Mouse (Mus musculus) hindbrain, embryonic 11.5 days (tissue): Measurements from ENCODE around the gene Nr2c1. TPM values are rescaled to one million over a fixed set of nuclear protein-coding genes. Genes with fewer than 3 reads are reported as not detected.

ENCODE experiments used
- ATAC-seq: fragments of 200-750 bp; cut with Nextera tagmentation; 2 replicates; pipeline ENCODE4 v1.8.0; 2017; ENCODE audit warnings: mild to moderate bottlenecking, moderate TSS enrichment, moderate library complexity; ENCODE audit not compliant: low FRiP score
- DNase-seq: peaks from one replicate; pipeline ENCODE4 v3.0.0-alpha.2; 2015; ENCODE audit warnings: low spot score
- H3K27ac ChIP-seq: fragments of 300-500 bp; sonication (generic); 2 replicates; pipeline ENCODE4 v1.5.1; 2014; ENCODE audit warnings: mild to moderate bottlenecking, low read depth, low read length
- H3K27me3 ChIP-seq: fragments of 300-500 bp; sonication (generic); 2 replicates; pipeline ENCODE4 v1.6.1; 2014; ENCODE audit warnings: mild to moderate bottlenecking, low read length, moderate library complexity, mixed read lengths; ENCODE audit not compliant: control insufficient read depth, insufficient read depth
- H3K36me3 ChIP-seq: fragments of 300-500 bp; sonication (generic); 2 replicates; pipeline ENCODE4 v1.6.1; 2014; ENCODE audit warnings: mild to moderate bottlenecking, low read length, moderate library complexity, mixed read lengths; ENCODE audit not compliant: control insufficient read depth, insufficient read depth
- H3K4me1 ChIP-seq: fragments of 300-500 bp; sonication (generic); replicated peaks from 2 replicates; pipeline ENCODE4 v1.6.1; 2014; ENCODE audit warnings: low read length, mixed read lengths; ENCODE audit not compliant: control insufficient read depth, insufficient read depth
- H3K4me2 ChIP-seq: fragments of 300-500 bp; sonication (generic); replicated peaks from 2 replicates; pipeline ENCODE4 v1.6.1; 2014; ENCODE audit warnings: mild to moderate bottlenecking, low read depth, low read length
- H3K4me3 ChIP-seq: fragments of 300-500 bp; sonication (generic); 2 replicates; pipeline ENCODE4 v1.5.1; 2014; ENCODE audit warnings: low read depth, low read length
- H3K9ac ChIP-seq: fragments of 300-500 bp; sonication (generic); 2 replicates; pipeline ENCODE4 v1.6.1; 2014; ENCODE audit warnings: low read depth, low read length
- H3K9me3 ChIP-seq: fragments of 300-500 bp; sonication (generic); 2 replicates; pipeline ENCODE4 v1.6.1; 2016; ENCODE audit warnings: low read length; ENCODE audit not compliant: control insufficient read depth
- WGBS: fragments of 180-500 bp; shearing (Covaris S2); extraction: QIAGEN DNeasy Blood & Tissue Kit; methylation state at CpG from one replicate; pipeline ENCODE4 v1.1.7; 2014; 5-methylcytosine and 5-hydroxymethylcytosine counted together
- polyA plus RNA-seq: library from polyadenylated mRNA; unstranded; fragments of >200 nt; fragmentation: Nextera tagmentation; extraction: Ambion mirVana; gene quantifications from 2 replicates; pipeline ENCODE4 v1.2.1, GENCODE M21; 2014

Gene Nr2c1
- polyA plus RNA-seq, 1 experiment from 2014 or later: 14.3 TPM

GRCm38 (mm10) chr10:94133081-94133480, 14.7 kb upstream of the Nr2c1 start:
- no peaks in the 10 kb centered on the region for H3K27me3 ChIP-seq
- no peak overlapping the region for H3K9ac ChIP-seq
- H3K4me3 ChIP-seq: no peak overlapping the region
- no peak overlapping the region for H3K4me2 ChIP-seq
- WGBS: 82% methylated on average over 8 of the region's 8 CpGs
- no peaks in the 10 kb centered on the region for H3K9me3 ChIP-seq
- no peak overlapping the region for H3K27ac ChIP-seq
- no peaks in the 10 kb centered on the region; the same call in 1 of the 2 replicates for H3K4me1 ChIP-seq
- no peak for ATAC-seq
- H3K36me3 ChIP-seq: no peaks in the 10 kb centered on the region
- no peak for DNase-seq

DNA sequence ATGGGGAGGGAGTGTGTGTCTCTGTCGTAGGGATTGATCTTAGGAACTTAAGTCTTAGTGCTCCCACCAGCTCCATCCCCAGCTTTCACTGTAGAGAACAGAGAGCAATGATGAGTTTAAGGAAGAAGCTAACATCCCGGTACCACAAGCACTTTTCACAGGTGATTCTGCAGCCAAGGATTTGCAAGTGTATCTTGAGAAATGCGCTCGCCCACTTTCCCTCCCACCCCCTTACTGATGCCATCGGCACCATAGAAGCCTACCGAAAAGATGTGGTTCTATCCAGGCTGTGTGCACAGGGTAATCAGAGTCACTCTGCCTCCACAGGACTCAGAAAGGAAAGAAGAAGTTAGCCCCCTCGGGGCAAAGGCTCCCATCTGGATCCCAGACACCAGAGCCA, 14.1 kb upstream of the Nr2c1 start:
- Histone ChIP-seq H3K4me1 (no peaks in the 10 kb centered on the region; the same call in 1 of the 2 replicates), H3K9ac (no peak overlapping the region), H3K27me3 (no peaks in the 10 kb centered on the region), H3K27ac (no peak overlapping the region), H3K4me3 (no peak overlapping the region), H3K36me3 (no peaks in the 10 kb centered on the region), H3K9me3 (no peaks in the 10 kb centered on the region), H3K4me2 (no peak overlapping the region)
- no peak for DNase-seq
- WGBS: 95% methylated on average over 7 of the region's 7 CpGs
- ATAC-seq: no peak

DNA sequence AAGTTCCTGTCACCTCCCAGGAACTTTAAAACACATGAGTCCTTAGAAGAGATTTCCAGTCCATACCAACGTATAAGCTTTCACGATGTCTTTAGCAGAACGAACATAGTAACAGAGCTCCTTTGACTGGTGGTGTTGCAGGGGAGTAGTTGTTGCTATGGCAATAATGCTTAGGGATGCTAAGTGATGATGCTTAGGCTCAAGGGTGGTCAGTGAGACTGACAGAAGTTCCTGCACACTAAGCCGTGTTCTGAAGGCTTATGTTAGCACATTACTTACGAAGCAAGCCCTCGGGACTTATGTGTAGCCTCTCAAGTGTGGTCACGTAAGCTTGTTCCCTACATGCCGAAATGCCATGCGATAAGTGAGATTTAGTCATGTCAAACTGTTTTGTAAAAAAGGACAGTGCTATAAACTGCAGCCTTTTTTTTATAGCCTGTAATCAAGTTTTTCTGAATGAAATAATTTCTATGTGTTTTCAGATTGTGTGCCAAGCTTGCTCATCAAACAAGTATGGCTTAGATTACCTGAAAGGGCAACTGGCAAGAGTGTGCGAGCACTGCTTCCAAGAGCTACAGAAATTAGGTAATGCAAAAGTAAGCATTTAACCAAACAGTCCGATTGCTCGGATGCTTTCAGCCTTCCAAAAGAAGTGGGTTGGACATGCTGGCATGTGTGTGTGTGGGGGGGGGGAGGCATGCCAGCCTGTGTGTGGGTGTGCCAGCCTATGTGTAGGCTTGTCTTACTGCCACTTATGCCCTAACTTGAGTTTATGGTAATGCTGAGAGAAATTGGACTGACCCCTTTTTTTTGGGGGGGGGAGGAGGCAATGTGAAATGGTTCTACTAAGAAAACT, 13.1 kb upstream of the Nr2c1 start:
- WGBS: 93% methylated on average over 12 of the region's 12 CpGs

DNA sequence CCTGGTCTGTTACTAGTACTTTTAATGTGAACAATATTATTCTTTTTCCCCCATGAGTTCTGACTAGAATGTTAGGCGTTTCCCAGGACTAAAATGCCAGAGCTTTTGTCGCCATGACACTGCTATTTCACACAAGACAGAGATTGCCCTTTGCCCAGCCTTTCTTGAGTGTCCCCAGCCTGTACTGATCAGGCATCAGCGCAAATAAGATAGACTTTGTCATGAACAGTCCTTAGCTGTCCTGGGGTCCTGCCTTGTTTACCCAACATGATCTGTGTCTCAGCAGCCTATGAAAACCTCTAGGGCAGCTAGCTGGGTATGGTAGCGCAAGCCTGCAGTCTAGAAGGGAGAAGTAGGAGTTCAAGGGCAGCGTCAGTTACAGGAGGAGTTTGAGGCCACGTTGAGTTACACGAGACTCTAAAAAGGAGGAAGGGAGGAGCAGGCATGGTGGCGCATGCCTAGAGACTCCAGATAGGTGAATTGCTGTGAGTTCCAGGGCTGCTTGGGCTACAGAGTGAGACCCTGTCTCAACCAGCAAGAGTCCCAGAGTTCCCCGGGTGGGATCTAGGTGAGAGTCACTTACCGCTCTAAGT, 8.8 kb upstream of the Nr2c1 start:
- H3K27me3 ChIP-seq: no peaks in the 10 kb centered on the region
- ATAC-seq (no peak), DNase-seq (no peak)
- no peak overlapping the region for H3K4me2 ChIP-seq
- no peak overlapping the region for H3K4me3 ChIP-seq
- no peaks in the 10 kb centered on the region for H3K4me1 ChIP-seq
- no peaks in the 10 kb centered on the region for H3K36me3 ChIP-seq
- no peaks in the 10 kb centered on the region for H3K9me3 ChIP-seq
- H3K9ac ChIP-seq: no peak overlapping the region
- WGBS: 93% methylated on average over 10 of the region's 10 CpGs
- no peak overlapping the region for H3K27ac ChIP-seq

More for the DNA sequence above, 13.1 kb upstream of the Nr2c1 start:
- no peak overlapping the region for H3K4me3 ChIP-seq
- no peaks in the 10 kb centered on the region for H3K27me3 ChIP-seq
- no peak for ATAC-seq
- H3K9me3 ChIP-seq: no peaks in the 10 kb centered on the region
- no peak overlapping the region for H3K4me2 ChIP-seq
- H3K27ac ChIP-seq: no peak overlapping the region
- no peaks in the 10 kb centered on the region for H3K4me1 ChIP-seq
- no peaks in the 10 kb centered on the region for H3K36me3 ChIP-seq
- no peak for DNase-seq
- no peak overlapping the region for H3K9ac ChIP-seq

DNA sequence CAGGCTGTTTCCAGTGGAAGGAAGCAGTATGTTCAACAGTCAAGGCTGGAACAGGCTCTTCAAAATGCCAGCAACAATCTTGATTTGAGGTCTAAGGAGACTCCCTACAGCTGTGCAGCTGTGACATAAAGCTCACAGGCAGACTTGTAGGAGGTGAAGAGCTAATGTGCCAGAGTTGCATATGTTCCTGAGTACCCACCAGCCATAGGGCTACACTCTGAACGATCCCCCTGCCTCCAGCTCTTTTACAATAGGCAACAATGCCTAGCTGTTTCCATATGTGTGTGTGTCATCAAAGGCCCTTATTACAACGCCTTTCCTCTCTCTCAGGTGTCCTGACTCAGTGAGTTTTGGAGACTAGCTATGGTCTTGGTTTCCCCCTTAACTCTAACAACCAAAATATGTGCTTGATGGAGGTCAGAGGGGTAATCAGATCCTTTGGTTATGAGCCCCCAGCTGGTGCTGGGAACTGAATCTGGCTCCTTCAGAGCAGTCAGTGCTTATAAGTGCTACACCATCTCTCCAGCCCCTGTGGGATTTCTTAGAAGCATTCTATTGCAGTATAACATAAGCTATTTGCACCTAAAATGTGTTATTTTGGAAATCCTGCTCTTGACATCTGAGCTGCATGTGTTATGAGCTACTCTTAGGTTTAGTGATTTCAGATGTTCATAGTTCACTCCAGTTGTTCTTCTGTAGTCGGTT, 7.4 kb upstream of the Nr2c1 start:
- no peaks in the 10 kb centered on the region for H3K9me3 ChIP-seq
- H3K27me3 ChIP-seq: no peaks in the 10 kb centered on the region
- H3K27ac ChIP-seq: no peak overlapping the region
- no peak for DNase-seq
- WGBS: 74% methylated on average over 3 of the region's 3 CpGs
- no peaks in the 10 kb centered on the region for H3K4me1 ChIP-seq
- H3K36me3 ChIP-seq: no peaks in the 10 kb centered on the region
- H3K4me2 ChIP-seq: no peak overlapping the region
- ATAC-seq: no peak
- no peak overlapping the region for H3K4me3 ChIP-seq
- H3K9ac ChIP-seq: no peak overlapping the region

- H3K9ac ChIP-seq: no peak overlapping the region
- H3K4me1 ChIP-seq: no peaks in the 10 kb centered on the region
- H3K9me3 ChIP-seq: no peaks in the 10 kb centered on the region
- no peaks in the 10 kb centered on the region for H3K27me3 ChIP-seq
- no peak overlapping the region for H3K27ac ChIP-seq
- no peak for ATAC-seq
- H3K4me3 ChIP-seq: no peak overlapping the region
- H3K36me3 ChIP-seq: no peaks in the 10 kb centered on the region
- WGBS: 91% methylated on average over 3 of the region's 3 CpGs
- no peak overlapping the region for H3K4me2 ChIP-seq
- DNase-seq: no peak
These were observed 5.4 kb upstream of the Nr2c1 start for GRCm38 (mm10) chr10:94142427-94142826.

DNA sequence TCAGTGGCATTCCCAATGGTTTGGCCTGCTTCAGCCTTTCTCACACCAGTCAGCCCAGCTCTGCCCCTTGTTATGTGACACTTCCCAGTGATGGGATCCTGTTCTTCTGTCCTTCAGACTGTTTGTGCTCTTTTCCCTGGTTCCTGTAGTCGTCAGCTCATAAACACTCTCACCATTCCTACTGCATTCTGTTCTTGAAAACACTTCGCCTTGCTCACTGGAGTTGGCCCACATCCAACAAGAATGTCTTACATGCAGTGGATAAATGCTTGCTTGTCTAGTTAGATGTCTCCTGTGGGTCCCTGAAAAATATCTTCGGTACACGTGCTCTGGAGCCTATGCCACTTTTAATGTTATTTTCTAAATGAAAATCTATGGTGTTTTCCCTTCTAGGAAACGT, 3.2 kb upstream of the Nr2c1 start:
- no peak overlapping the region for H3K4me2 ChIP-seq
- no peaks in the 10 kb centered on the region for H3K27me3 ChIP-seq
- 88% methylated on average over 5 of the region's 5 CpGs for WGBS
- no peak overlapping the region for H3K9ac ChIP-seq
- H3K4me1 ChIP-seq: peaks cover 3% of the 10 kb centered on the region; the same call in 1 of the 2 replicates
- no peak overlapping the region for H3K27ac ChIP-seq
- H3K36me3 ChIP-seq: no peaks in the 10 kb centered on the region
- ATAC-seq (no peak), DNase-seq (no peak)
- H3K4me3 ChIP-seq: no peak overlapping the region
- H3K9me3 ChIP-seq: no peaks in the 10 kb centered on the region

DNA sequence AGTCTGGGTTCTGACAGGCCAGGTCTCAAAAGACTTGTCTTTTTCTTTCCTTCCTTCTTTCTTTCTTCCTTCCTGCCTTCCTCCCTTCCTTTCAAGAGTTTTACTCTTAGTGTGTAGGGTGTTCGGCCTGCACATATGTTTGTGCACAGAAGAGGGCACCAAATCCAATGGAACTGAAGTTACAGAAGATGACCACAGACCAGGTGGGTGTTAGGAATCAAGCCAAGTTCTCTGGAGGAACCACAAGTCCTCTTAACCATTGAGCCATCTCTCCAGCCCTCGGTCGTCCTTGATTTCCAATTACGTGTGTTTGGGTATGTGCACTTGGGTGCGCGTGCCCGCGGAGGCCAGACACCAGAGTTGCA, 450 bp upstream of the Nr2c1 start:
- no peak overlapping the region for H3K27ac ChIP-seq
- ATAC-seq (no peak), DNase-seq (no peak)
- H3K4me1 ChIP-seq: peaks cover 3% of the 10 kb centered on the region; the same call in 1 of the 2 replicates
- H3K4me2 ChIP-seq: peak overlapping the region; percentile 55
- H3K9ac ChIP-seq: peak overlapping the region; percentile 82
- peak overlapping the region; percentile 76 for H3K4me3 ChIP-seq
- no peaks in the 10 kb centered on the region for H3K9me3 ChIP-seq
- 11% methylated on average over 8 of the region's 8 CpGs for WGBS
- no peaks in the 10 kb centered on the region for H3K27me3 ChIP-seq
- H3K36me3 ChIP-seq: no peaks in the 10 kb centered on the region
